Comparison of ENCODE assay signal across 14 mouse cellular contexts in genomic region chr12:32141766-32142165, GRCm38 (mm10).
"Had no signal": no experiment of that assay in that cellular context is flagged by ENCODE, and none has a peak within 500 bp of the region (broad histone marks: within the 10 kb centered on the region; RNA-seq: fewer than 3 reads in every experiment).

No protein-coding gene starts in this region.

- H3K27me3 ChIP-seq: megakaryocyte, embryonic 14.5 days; midbrain, embryonic 13.5 days; midbrain, embryonic 15.5 days; neural tube, embryonic 12.5 days had no signal

- H3K27ac ChIP-seq: macrophage; midbrain, embryonic 13.5 days; midbrain, embryonic 15.5 days; neural tube, embryonic 12.5 days had no signal

- H3K9me3 ChIP-seq: megakaryocyte, embryonic 14.5 days; midbrain, embryonic 13.5 days; midbrain, embryonic 15.5 days; neural tube, embryonic 12.5 days had no signal

- DNase-seq: lung, adult 18-20 months; lung, embryonic 14.5 days; lung, postnatal 10 days; lung, postnatal 36 days; right cerebral cortex, postnatal 14 days; thymus, adult 18-20 months; thymus, postnatal 14 days; thymus, postnatal 36 days had no signal

- H3K9ac ChIP-seq: lung, embryonic 14.5 days; midbrain, embryonic 13.5 days; midbrain, embryonic 15.5 days; neural tube, embryonic 12.5 days had no signal

- H3K36me3 ChIP-seq: midbrain, embryonic 13.5 days; midbrain, embryonic 15.5 days; neural tube, embryonic 12.5 days had no signal

- ATAC-seq: midbrain, embryonic 13.5 days; midbrain, embryonic 15.5 days had no signal

- H3K4me1 ChIP-seq: midbrain, embryonic 13.5 days; midbrain, embryonic 15.5 days; neural tube, embryonic 12.5 days had no signal

- H3K4me3 ChIP-seq: midbrain, embryonic 13.5 days; midbrain, embryonic 15.5 days; neural tube, embryonic 12.5 days had no signal

- H3K4me2 ChIP-seq: lung, embryonic 14.5 days; midbrain, embryonic 11.5 days; midbrain, embryonic 13.5 days; midbrain, embryonic 15.5 days; neural tube, embryonic 12.5 days had no signal
